Mouse (Mus musculus) forelimb bud, embryonic 11.5 days (tissue): ENCODE data around the gene Sh3bp5l.

ENCODE experiments used
- DNase-seq: peaks from one replicate; pipeline ENCODE4 v3.0.0-alpha.2; 2012; ENCODE audit warnings: low read depth, low spot score

Gene Sh3bp5l

DNA sequence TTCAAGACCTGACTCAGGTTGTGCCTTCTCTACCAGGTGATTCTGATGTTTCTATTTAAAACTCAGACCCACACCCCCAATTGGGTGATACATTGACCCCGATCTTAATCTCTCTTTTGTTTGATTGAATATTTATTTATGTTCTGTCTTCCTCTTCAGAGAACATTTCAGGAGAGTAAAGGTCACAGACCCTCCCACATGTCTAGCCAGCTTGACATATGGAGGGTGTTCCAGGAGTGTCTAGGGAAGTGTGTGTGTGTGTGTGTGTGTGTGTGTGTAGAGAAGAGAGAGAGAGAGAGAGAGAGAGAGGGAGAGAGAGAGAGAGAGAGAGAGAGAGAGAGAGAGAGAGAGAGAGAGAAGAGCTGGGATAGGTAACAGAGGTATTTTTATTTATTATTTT, 47.2 kb downstream of the Sh3bp5l start:
- no peak for DNase-seq

DNA sequence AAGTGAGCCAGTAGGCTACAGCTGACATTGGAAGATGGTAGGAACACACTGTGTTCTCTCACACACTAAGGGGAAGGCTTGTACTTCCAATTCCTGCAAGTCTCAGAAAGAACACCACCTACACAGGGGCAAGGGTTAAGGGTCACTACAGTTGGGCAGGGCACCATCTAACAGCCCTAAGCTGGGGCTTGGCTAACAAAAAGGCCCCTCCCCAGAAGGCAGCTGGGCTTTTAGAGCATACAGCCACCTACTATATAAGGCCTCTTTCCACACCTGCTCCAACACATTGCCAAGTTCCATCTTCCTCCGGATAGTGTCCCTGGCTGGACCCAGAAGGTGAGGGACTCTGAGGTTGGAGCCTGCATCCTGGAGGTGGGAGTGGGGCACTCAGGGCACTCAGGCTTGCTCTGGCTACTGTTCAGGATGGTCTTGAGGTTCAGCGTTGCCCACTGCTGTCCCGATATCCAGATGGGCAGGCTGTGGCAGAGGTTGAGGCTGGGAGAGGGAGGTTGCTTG, 48.3 kb downstream of the Sh3bp5l start, which contains the start of gene Lypd8:
Lypd8 (plus strand) TSS at position 281 of the 516 bp plus-strand sequence.
- DNase-seq: no peak

DNA sequence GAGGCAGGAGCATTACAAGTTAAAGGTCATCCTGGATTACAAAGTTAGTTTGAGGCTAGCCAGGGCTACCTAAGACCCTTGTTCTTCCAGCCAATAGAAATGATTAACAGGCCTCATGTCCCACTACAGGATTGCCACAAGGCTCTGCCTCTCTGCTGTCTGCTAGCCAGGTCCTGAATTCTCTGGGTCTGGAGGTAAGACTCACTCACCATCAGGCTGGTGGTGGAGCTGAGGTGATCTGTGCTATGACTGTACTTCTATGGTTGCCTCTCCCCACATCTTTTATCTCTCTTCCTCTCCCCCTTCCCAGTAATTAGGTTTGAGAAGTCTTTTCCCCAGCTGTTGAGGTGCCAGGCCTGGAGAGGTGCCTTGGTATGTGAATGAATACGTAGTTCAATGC, 49.0 kb downstream of the Sh3bp5l start:
- DNase-seq: no peak

DNA sequence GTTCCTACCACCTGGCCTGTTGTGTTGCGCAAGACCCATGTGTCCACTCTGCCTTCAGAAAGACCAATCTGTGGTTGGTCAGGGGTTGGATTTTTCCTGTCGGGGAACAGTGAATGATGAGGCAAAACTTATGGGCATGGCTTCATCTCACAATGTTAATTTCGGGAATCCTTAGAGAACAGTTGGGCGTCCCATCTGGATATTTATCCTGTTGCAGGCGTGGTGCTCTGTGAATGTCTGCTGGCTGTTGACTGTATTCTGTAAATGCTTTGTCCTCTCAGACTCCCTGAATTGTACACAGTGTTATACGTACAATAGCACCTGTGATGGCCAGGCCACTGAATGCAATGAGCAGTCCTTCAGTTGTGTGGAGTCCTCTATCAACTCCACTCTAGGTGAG, 51.9 kb downstream of the Sh3bp5l start:
- no peak for DNase-seq
